Mouse (Mus musculus) liver, adult 2 months (tissue): ENCODE data around the gene Tapbp.

Experiments used
- CTCF ChIP-seq: fragments of 200-500 bp; IDR thresholded peaks from 2 replicates; pipeline ENCODE4 v1.5.1; 2011; ENCODE audit warnings: low read depth, low read length, control low read depth
- POLR2A ChIP-seq: fragments of 200-500 bp; IDR thresholded peaks from 2 replicates; pipeline ENCODE4 v1.6.1; 2011; ENCODE audit warnings: low read length, control low read depth; ENCODE audit not compliant: insufficient read depth; ENCODE audit errors: extremely low read depth

DNA sequence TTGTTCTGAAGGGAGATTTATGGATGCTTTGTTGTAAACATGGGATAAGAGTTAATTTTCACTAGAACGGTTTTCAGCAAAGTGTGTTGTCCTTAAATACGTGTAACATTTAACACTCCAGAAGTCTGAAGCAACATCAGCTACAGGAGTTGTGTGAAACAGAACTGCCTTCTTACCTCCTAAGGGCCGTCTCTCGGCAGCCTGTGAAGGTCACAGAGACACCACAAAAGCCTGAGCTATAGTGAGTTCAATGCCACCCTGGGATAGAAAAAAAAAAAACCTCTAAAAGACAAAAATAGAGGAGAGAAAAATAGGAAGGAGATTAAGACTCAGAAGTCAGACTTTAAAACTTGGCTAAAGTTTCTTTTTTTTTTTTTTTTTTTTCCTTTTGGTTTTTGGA lies 13.6 kb upstream of the Tapbp start:
- TF ChIP-seq POLR2A (no peak), CTCF (no peak)
